Mouse (Mus musculus) olfactory bulb, adult 2 months (tissue): ENCODE results near the gene Zfp317.

Experiments used
- CTCF ChIP-seq: fragments of 200-500 bp; IDR thresholded peaks from 2 replicates; pipeline ENCODE4 v1.5.1; 2012; ENCODE audit warnings: low read depth, mild to moderate bottlenecking, low read length, moderate library complexity; ENCODE audit not compliant: insufficient read depth
- POLR2A ChIP-seq: fragments of 200-500 bp; IDR thresholded peaks from 2 replicates; pipeline ENCODE4 v1.6.1; 2012; ENCODE audit warnings: mild to moderate bottlenecking, low read depth, low read length, moderate library complexity; ENCODE audit not compliant: insufficient read depth

DNA sequence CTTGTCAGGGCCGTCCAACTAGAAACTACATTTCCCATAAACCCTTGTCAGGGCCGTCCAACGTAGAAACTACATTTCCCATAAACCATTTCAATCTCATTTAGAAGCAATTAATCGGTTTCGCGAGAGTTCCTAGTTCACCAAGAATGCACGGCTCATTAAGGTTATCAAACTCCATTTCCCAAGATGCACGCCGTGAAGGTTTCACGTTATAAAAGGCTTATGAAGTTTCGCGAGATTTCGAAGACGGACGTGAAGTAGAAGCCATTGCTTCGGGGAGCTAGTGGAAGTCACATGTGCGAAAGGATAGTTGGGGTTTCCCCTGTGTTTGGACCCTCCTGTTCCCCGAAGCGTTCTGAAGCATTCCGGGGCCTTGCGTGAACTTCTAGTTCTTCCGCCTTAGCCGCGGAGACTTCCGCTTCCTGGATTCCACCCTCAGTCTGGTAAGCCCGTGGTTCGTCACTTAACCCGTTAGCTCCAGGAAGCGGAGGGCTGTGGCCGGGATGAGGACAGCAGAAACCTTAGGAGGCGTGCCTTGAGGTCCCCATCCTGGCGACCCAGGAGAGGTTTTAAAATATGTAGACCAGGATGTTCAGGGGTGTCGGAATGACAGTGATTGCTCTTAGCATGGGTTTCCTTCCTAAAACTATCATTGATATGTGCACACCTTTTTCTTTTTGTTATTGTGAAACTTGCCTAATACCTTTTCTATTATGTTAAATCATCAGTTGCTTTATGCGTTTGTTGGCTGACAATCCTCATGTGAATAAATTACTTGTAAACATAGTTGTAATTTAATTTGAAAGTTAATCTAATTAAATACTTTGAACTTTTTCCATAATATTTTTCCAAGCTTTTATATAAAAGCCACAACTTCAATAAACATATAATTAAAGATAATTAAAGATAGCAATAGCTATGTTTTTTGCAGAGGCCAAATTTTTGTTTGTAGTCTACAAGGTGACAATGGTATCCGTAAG lies at the start of gene Zfp317:
- TF ChIP-seq POLR2A (peak; percentile 33; the same call in 1 of the 2 replicates), CTCF (no peak)
